Mouse (Mus musculus) heart, postnatal 0 days (tissue): Measurements from ENCODE around the gene Kat5.

Source experiments
- CTCF ChIP-seq: IDR thresholded peaks from 2 replicates; pipeline ENCODE4 v1.5.1; 2016; ENCODE audit warnings: antibody characterized with exemption, control low read depth, low read depth
- EP300 ChIP-seq: IDR thresholded peaks from 2 replicates; pipeline ENCODE4 v1.6.1; 2016; ENCODE audit warnings: antibody characterized with exemption, low read depth

DNA sequence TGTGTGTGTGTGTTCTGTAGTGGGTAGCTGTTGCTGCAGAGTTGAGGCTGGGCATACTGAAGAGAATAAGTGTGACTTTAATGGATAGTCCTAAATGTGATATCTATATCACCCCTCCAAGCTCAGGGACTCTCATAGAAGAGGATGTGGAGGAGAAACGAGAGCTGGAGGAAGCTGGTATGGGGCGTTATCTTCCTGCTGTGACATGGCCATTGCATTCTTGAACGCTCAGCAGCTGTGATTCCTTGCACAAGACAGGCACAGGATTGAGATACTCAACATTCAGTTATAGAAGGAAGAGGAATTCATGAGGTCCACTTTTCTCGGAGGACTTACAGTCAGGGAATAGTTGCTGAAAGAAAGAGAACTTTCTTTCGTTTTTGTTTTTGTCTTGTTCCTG lies 11.8 kb upstream of the Kat5 start:
- TF ChIP-seq CTCF (no peak), EP300 (no peak)
